Mouse (Mus musculus) bone marrow, adult 2 months (tissue): ENCODE results near the gene Pabpn1l.

Source experiments
- CTCF ChIP-seq: fragments of 200-500 bp; IDR thresholded peaks from 2 replicates; pipeline ENCODE4 v1.5.1; 2011; ENCODE audit warnings: low read length, control low read depth; ENCODE audit not compliant: control insufficient read depth, insufficient read depth
- POLR2A ChIP-seq: fragments of 200-500 bp; IDR thresholded peaks from 2 replicates; pipeline ENCODE4 v1.6.1; 2011; ENCODE audit warnings: low read depth, mild to moderate bottlenecking, control low read depth, low read length, borderline replicate concordance; ENCODE audit not compliant: control insufficient read depth

GRCm38 (mm10) chr8:122623844-122624642, 1.5 kb upstream of the Pabpn1l start:
- TF ChIP-seq CTCF (no peak), POLR2A (no peak)
